Mouse (Mus musculus): Measurements from ENCODE around the gene Kif2c. TPM values are rescaled to one million over a fixed set of nuclear protein-coding genes. Genes with fewer than 3 reads are reported as not detected.
"Not testable (repeated sequence)": the region's sequence is repeated elsewhere in the genome, so short reads cannot be mapped to it uniquely, and the experiment has no call there.

Kif2c gene
- polyA plus RNA-seq, 1 experiment from 2014 or later: 36.4 TPM

- not testable (repeated sequence) for ATAC-seq (replicated peaks; ENCODE audit: insufficient number of reproducible peaks, insufficient read depth, low FRiP score, low read depth); H3K9me3 ChIP-seq (replicated peaks); H3K27me3 ChIP-seq
- H3K9ac ChIP-seq: peak overlapping the region; percentile 66
- 10% methylated on average over 9 of the region's 9 CpGs for WGBS
- H3K27ac ChIP-seq: peak overlapping the region; percentile 62
- peak overlapping the region; percentile 60 for H3K4me3 ChIP-seq
- H3K4me2 ChIP-seq: peak overlapping the region; percentile 76
- H3K4me1 ChIP-seq (replicated peaks): peaks cover 12% of the 10 kb centered on the region
- peaks cover 21% of the 10 kb centered on the region for H3K36me3 ChIP-seq
These were observed 289 bp upstream of the Kif2c start for GRCm38 (mm10) chr4:117182759-117183096.

GRCm38 (mm10) chr4:117169936-117170335 lies 12.5 kb downstream of the Kif2c start:
- no peak for ATAC-seq (replicated peaks; ENCODE audit: insufficient number of reproducible peaks, insufficient read depth, low FRiP score, low read depth)
- Histone ChIP-seq H3K9me3 (replicated peaks) (no peaks in the 10 kb centered on the region), H3K9ac (no peak overlapping the region), H3K4me3 (no peak overlapping the region), H3K4me2 (no peak overlapping the region), H3K27me3 (no peaks in the 10 kb centered on the region), H3K36me3 (peaks cover 90% of the 10 kb centered on the region), H3K4me1 (replicated peaks) (no peaks in the 10 kb centered on the region), H3K27ac (no peak overlapping the region)
- 88% methylated on average over 5 of the region's 5 CpGs for WGBS

GRCm38 (mm10) chr4:117161183-117161582 lies 21.3 kb downstream of the Kif2c start:
- peaks cover 62% of the 10 kb centered on the region for H3K36me3 ChIP-seq
- H3K27me3 ChIP-seq: no peaks in the 10 kb centered on the region
- H3K4me3 ChIP-seq: no peak overlapping the region
- no peak overlapping the region for H3K27ac ChIP-seq
- H3K4me2 ChIP-seq: no peak overlapping the region
- WGBS: 73% methylated on average over 4 of the region's 4 CpGs
- H3K9ac ChIP-seq: no peak overlapping the region
- no peaks in the 10 kb centered on the region for H3K9me3 ChIP-seq (replicated peaks)
- no peaks in the 10 kb centered on the region for H3K4me1 ChIP-seq (replicated peaks)
- ATAC-seq (replicated peaks; ENCODE audit: insufficient number of reproducible peaks, insufficient read depth, low FRiP score, low read depth): no peak

- Histone ChIP-seq H3K9ac (no peak overlapping the region), H3K27me3 (no peaks in the 10 kb centered on the region), H3K4me3 (no peak overlapping the region), H3K36me3 (peaks cover 47% of the 10 kb centered on the region), H3K27ac (no peak overlapping the region), H3K4me1 (replicated peaks) (peaks cover 5% of the 10 kb centered on the region), H3K9me3 (replicated peaks) (no peaks in the 10 kb centered on the region), H3K4me2 (no peak overlapping the region)
- ATAC-seq (replicated peaks; ENCODE audit: insufficient number of reproducible peaks, insufficient read depth, low FRiP score, low read depth): no peak
- 85% methylated on average over 10 of the region's 10 CpGs for WGBS
These were observed 22.8 kb downstream of the Kif2c start for GRCm38 (mm10) chr4:117159666-117160065.

- H3K9me3 ChIP-seq (replicated peaks): no peaks in the 10 kb centered on the region
- no peaks in the 10 kb centered on the region for H3K27me3 ChIP-seq
- ATAC-seq (replicated peaks; ENCODE audit: insufficient number of reproducible peaks, insufficient read depth, low FRiP score, low read depth): no peak
- peaks cover 47% of the 10 kb centered on the region for H3K36me3 ChIP-seq
- H3K4me2 ChIP-seq: peak overlapping the region; percentile 76
- WGBS: 26% methylated on average over 6 of the region's 6 CpGs
- H3K27ac ChIP-seq: peak overlapping the region; percentile 87
- peaks cover 30% of the 10 kb centered on the region for H3K4me1 ChIP-seq (replicated peaks)
- peak overlapping the region; percentile 90 for H3K4me3 ChIP-seq
- H3K9ac ChIP-seq: peak overlapping the region; percentile 48
These were observed 26.1 kb downstream of the Kif2c start for GRCm38 (mm10) chr4:117156372-117156771.

- Histone ChIP-seq H3K27ac (peak within 1 kb of the TSS; percentile 87), H3K9me3 (replicated peaks) (no peaks in the 10 kb centered on the region), H3K27me3 (no peaks in the 10 kb centered on the region), H3K4me2 (peak within 1 kb of the TSS; percentile 76), H3K4me3 (peak within 1 kb of the TSS; percentile 90), H3K4me1 (replicated peaks) (peaks cover 30% of the 10 kb centered on the region), H3K9ac (peak within 1 kb of the TSS; percentile 98), H3K36me3 (peaks cover 47% of the 10 kb centered on the region)
- WGBS: 0% methylated on average over 52 of the region's 52 CpGs
- peak; percentile 92 for ATAC-seq (replicated peaks; ENCODE audit: insufficient number of reproducible peaks, insufficient read depth, low FRiP score, low read depth)
These were observed 26.6 kb downstream of the Kif2c start, which contains the start of gene Rps8 for GRCm38 (mm10) chr4:117155792-117156355. TSS of gene Rps8 (minus strand) at chr4:117156243.

GRCm38 (mm10) chr4:117155020-117155791 lies 27.2 kb downstream of the Kif2c start:
- no peak for ATAC-seq (replicated peaks; ENCODE audit: insufficient number of reproducible peaks, insufficient read depth, low FRiP score, low read depth)
- H3K4me1 ChIP-seq (replicated peaks): peaks cover 30% of the 10 kb centered on the region
- H3K36me3 ChIP-seq: peaks cover 48% of the 10 kb centered on the region
- no peaks in the 10 kb centered on the region for H3K27me3 ChIP-seq
- peak overlapping the region; percentile 76 for H3K4me2 ChIP-seq
- under 1% methylated on average over 42 of the region's 44 CpGs for WGBS
- peak overlapping the region; percentile 87 for H3K27ac ChIP-seq
- H3K4me3 ChIP-seq: peak overlapping the region; percentile 90
- no peaks in the 10 kb centered on the region for H3K9me3 ChIP-seq (replicated peaks)
- H3K9ac ChIP-seq: peak overlapping the region; percentile 98

GRCm38 (mm10) chr4:117152714-117153113 lies 29.7 kb downstream of the Kif2c start:
- WGBS: 55% methylated on average over 5 of the region's 5 CpGs
- ATAC-seq (replicated peaks; ENCODE audit: insufficient number of reproducible peaks, insufficient read depth, low FRiP score, low read depth): no peak
- no peak overlapping the region; the same call in 1 of the 2 replicates for H3K9ac ChIP-seq

GRCm38 (mm10) chr4:117151416-117151815 lies 31.0 kb downstream of the Kif2c start:
- Histone ChIP-seq H3K9ac (no peak overlapping the region), H3K36me3 (peaks cover 53% of the 10 kb centered on the region)

More at GRCm38 (mm10) chr4:117152714-117153113, 29.7 kb downstream of the Kif2c start:
- Histone ChIP-seq H3K9me3 (replicated peaks) (no peaks in the 10 kb centered on the region), H3K36me3 (peaks cover 53% of the 10 kb centered on the region), H3K27me3 (no peaks in the 10 kb centered on the region), H3K4me2 (no peak overlapping the region), H3K4me3 (no peak overlapping the region), H3K27ac (no peak overlapping the region), H3K4me1 (replicated peaks) (peaks cover 30% of the 10 kb centered on the region)

GRCm38 (mm10) chr4:117150212-117150733 lies 32.2 kb downstream of the Kif2c start:
- Histone ChIP-seq H3K36me3 (peaks cover 53% of the 10 kb centered on the region), H3K27ac (no peak overlapping the region), H3K9me3 (replicated peaks) (no peaks in the 10 kb centered on the region), H3K4me2 (no peak overlapping the region), H3K9ac (no peak overlapping the region), H3K4me1 (replicated peaks) (peaks cover 30% of the 10 kb centered on the region), H3K27me3 (no peaks in the 10 kb centered on the region), H3K4me3 (no peak overlapping the region)
- WGBS: 91% methylated on average over 6 of the region's 6 CpGs
- ATAC-seq (replicated peaks; ENCODE audit: insufficient number of reproducible peaks, insufficient read depth, low FRiP score, low read depth): no peak

More at GRCm38 (mm10) chr4:117151416-117151815, 31.0 kb downstream of the Kif2c start:
- Histone ChIP-seq H3K27ac (no peak overlapping the region), H3K9me3 (replicated peaks) (no peaks in the 10 kb centered on the region), H3K4me3 (no peak overlapping the region), H3K27me3 (no peaks in the 10 kb centered on the region), H3K4me1 (replicated peaks) (peaks cover 30% of the 10 kb centered on the region), H3K4me2 (no peak overlapping the region)
- WGBS: 65% methylated on average over 1 of the region's 1 CpGs
- ATAC-seq (replicated peaks; ENCODE audit: insufficient number of reproducible peaks, insufficient read depth, low FRiP score, low read depth): no peak

GRCm38 (mm10) chr4:117149291-117150211 lies 32.9 kb downstream of the Kif2c start:
- H3K4me3 ChIP-seq: no peak overlapping the region
- no peaks in the 10 kb centered on the region for H3K27me3 ChIP-seq
- no peak overlapping the region for H3K4me2 ChIP-seq
- no peak overlapping the region for H3K9ac ChIP-seq
- 67% methylated on average over 6 of the region's 6 CpGs for WGBS
- no peak overlapping the region for H3K27ac ChIP-seq
- H3K36me3 ChIP-seq: peaks cover 53% of the 10 kb centered on the region
- ATAC-seq (replicated peaks; ENCODE audit: insufficient number of reproducible peaks, insufficient read depth, low FRiP score, low read depth): no peak
- H3K9me3 ChIP-seq (replicated peaks): no peaks in the 10 kb centered on the region
- H3K4me1 ChIP-seq (replicated peaks): peaks cover 24% of the 10 kb centered on the region

Data from heart, embryonic 15.5 days (tissue).